Mouse (Mus musculus) MEL (cell line): ENCODE measurements around the gene Tmem184c. TPM values are rescaled to one million over a fixed set of nuclear protein-coding genes. Genes with fewer than 3 reads are reported as not detected.

Experiments
- DNase-seq: peaks from one replicate; pipeline ENCODE4 v3.0.0; 2011; ENCODE audit warnings: low read depth, low spot score
- H3K27ac ChIP-seq: 2 replicates; pipeline ENCODE4 v1.5.1; 2012; ENCODE audit warnings: low read depth, mild to moderate bottlenecking, control low read depth, low read length, moderate library complexity; ENCODE audit not compliant: control insufficient read depth
- H3K27me3 ChIP-seq, 2 experiments: fragments of 150-350 bp in 1 of 2; sonication (generic) in 1 of 2; 2 replicates each; pipeline ENCODE4 v1.6.1; 2012; ENCODE audit warnings: low read length in 2 of 2, mild to moderate bottlenecking in 2 of 2, improper control_type of control experiment in 1 of 2, moderate library complexity in 1 of 2; ENCODE audit not compliant: insufficient read depth in 2 of 2, control insufficient read depth in 1 of 2
- H3K36me3 ChIP-seq, 2 experiments: 2 replicates each; pipeline ENCODE4 v1.6.1; 2012 to 2014; ENCODE audit warnings: low read length in 2 of 2, improper control_type of control experiment in 1 of 2, inconsistent platforms in 1 of 2, mild to moderate bottlenecking in 1 of 2; ENCODE audit not compliant: insufficient read depth in 2 of 2, control insufficient read depth in 1 of 2
- H3K4me1 ChIP-seq, 2 experiments: fragments of 150-350 bp in 1 of 2; sonication (generic) in 1 of 2; 2 replicates each; pipeline ENCODE4 v1.6.1; 2012; ENCODE audit warnings: low read length in 2 of 2, improper control_type of control experiment in 1 of 2, mild to moderate bottlenecking in 1 of 2; ENCODE audit not compliant: insufficient read depth in 2 of 2, control insufficient read depth in 1 of 2
- H3K4me3 ChIP-seq, 2 experiments: fragments of 150-350 bp in 1 of 2; sonication (generic) in 1 of 2; 2 replicates each; pipeline ENCODE4 v1.5.1; 2012; ENCODE audit warnings: low read depth in 2 of 2, low read length in 2 of 2, mild to moderate bottlenecking in 2 of 2, moderate library complexity in 2 of 2, control low read depth in 1 of 2, improper control_type of control experiment in 1 of 2; ENCODE audit not compliant: control insufficient read depth in 1 of 2, insufficient read depth in 1 of 2
- H3K79me2 ChIP-seq: 2 replicates; pipeline ENCODE4 v1.6.1; 2012; ENCODE audit warnings: mild to moderate bottlenecking, low read length, moderate library complexity; ENCODE audit not compliant: control insufficient read depth, poor library complexity, insufficient read depth
- H3K9ac ChIP-seq: 2 replicates; pipeline ENCODE4 v1.6.1; 2012; ENCODE audit warnings: low read depth, mild to moderate bottlenecking, control low read depth, low read length, moderate library complexity; ENCODE audit not compliant: control insufficient read depth, poor library complexity, severe bottlenecking
- H3K9me3 ChIP-seq: fragments of 150-350 bp; sonication (generic); replicated peaks from 2 replicates; pipeline ENCODE4 v1.6.1; 2012; ENCODE audit warnings: mild to moderate bottlenecking, low read length, improper control_type of control experiment, moderate library complexity; ENCODE audit not compliant: insufficient read depth
- BHLHE40 ChIP-seq: IDR thresholded peaks from 2 replicates; pipeline ENCODE4 v1.6.1; 2012; ENCODE audit warnings: low read depth, mild to moderate bottlenecking, inconsistent platforms, low read length, improper control_type of control experiment, borderline replicate concordance
- CHD1 ChIP-seq: IDR thresholded peaks from 2 replicates; pipeline ENCODE4 v1.6.1; 2012; ENCODE audit warnings: low read depth, mild to moderate bottlenecking, inconsistent platforms, low read length, improper control_type of control experiment
- ELF1 ChIP-seq: IDR thresholded peaks from 2 replicates; pipeline ENCODE4 v1.6.1; 2014; ENCODE audit warnings: low read depth, mild to moderate bottlenecking, inconsistent platforms, low read length, improper control_type of control experiment, moderate library complexity
- EP300 ChIP-seq, 2 experiments: IDR thresholded peaks; 2 replicates each; pipeline ENCODE4 v1.6.1; 2011; ENCODE audit warnings: improper control_type of control experiment in 2 of 2, low read length in 2 of 2, low read depth in 1 of 2, mild to moderate bottlenecking in 1 of 2
- GABPA ChIP-seq: IDR thresholded peaks from 2 replicates; pipeline ENCODE4 v1.6.1; 2012; ENCODE audit warnings: low read depth, mild to moderate bottlenecking, inconsistent platforms, low read length, improper control_type of control experiment, moderate library complexity
- GATA1 ChIP-seq: IDR thresholded peaks from 2 replicates; pipeline ENCODE4 v1.6.1; 2011; ENCODE audit warnings: low read depth, low read length, improper control_type of control experiment
- HCFC1 ChIP-seq: IDR thresholded peaks from 2 replicates; pipeline ENCODE4 v1.6.1; 2012; ENCODE audit warnings: low read depth, mild to moderate bottlenecking, inconsistent platforms, low read length, improper control_type of control experiment, moderate library complexity
- MAX ChIP-seq: IDR thresholded peaks from 2 replicates; pipeline ENCODE4 v1.6.1; 2011; ENCODE audit warnings: low read length, improper control_type of control experiment
- MAZ ChIP-seq: IDR thresholded peaks from 2 replicates; pipeline ENCODE4 v1.6.1; 2012; ENCODE audit warnings: low read depth, mild to moderate bottlenecking, inconsistent platforms, low read length, improper control_type of control experiment
- MXI1 ChIP-seq: IDR thresholded peaks from 2 replicates; pipeline ENCODE4 v1.6.1; 2011; ENCODE audit warnings: mild to moderate bottlenecking, low read depth, low read length, improper control_type of control experiment
- MYC ChIP-seq: IDR thresholded peaks from 2 replicates; pipeline ENCODE4 v1.6.1; 2011; ENCODE audit warnings: low read depth, mild to moderate bottlenecking, low read length, improper control_type of control experiment, moderate library complexity
- NELFE ChIP-seq: IDR thresholded peaks from 2 replicates; pipeline ENCODE4 v1.6.1; 2011; ENCODE audit warnings: low read depth, low read length, improper control_type of control experiment
- POLR2A ChIP-seq, 2 experiments: IDR thresholded peaks; 2 replicates each; pipeline ENCODE4 v1.6.1; 2011 to 2012; ENCODE audit warnings: low read length in 2 of 2, mild to moderate bottlenecking in 2 of 2, control low read depth in 1 of 2, improper control_type of control experiment in 1 of 2, low read depth in 1 of 2, moderate library complexity in 1 of 2; ENCODE audit not compliant: control insufficient read depth in 1 of 2, insufficient read depth in 1 of 2, poor library complexity in 1 of 2
- POLR2AphosphoS5 ChIP-seq: IDR thresholded peaks from 2 replicates; pipeline ENCODE4 v1.6.1; 2012; ENCODE audit warnings: low read depth, borderline replicate concordance, mild to moderate bottlenecking, inconsistent platforms, low read length, moderate library complexity, mixed read lengths
- RAD21 ChIP-seq: IDR thresholded peaks from 2 replicates; pipeline ENCODE4 v1.6.1; 2011; ENCODE audit warnings: mild to moderate bottlenecking, low read depth, low read length, improper control_type of control experiment
- RCOR1 ChIP-seq: IDR thresholded peaks from 2 replicates; pipeline ENCODE4 v1.6.1; 2012; ENCODE audit warnings: low read depth, mild to moderate bottlenecking, inconsistent platforms, low read length, improper control_type of control experiment
- SMC3 ChIP-seq: IDR thresholded peaks from 2 replicates; pipeline ENCODE4 v1.6.1; 2011; ENCODE audit warnings: low read depth, low read length, improper control_type of control experiment
- TBP ChIP-seq: IDR thresholded peaks from 2 replicates; pipeline ENCODE4 v1.8.0; 2011; ENCODE audit warnings: low read depth, low read length, improper control_type of control experiment
- TCF12 ChIP-seq: IDR thresholded peaks from 2 replicates; pipeline ENCODE4 v1.6.1; 2014; ENCODE audit warnings: low read depth, mild to moderate bottlenecking, inconsistent platforms, low read length, improper control_type of control experiment, moderate library complexity
- USF1 ChIP-seq: IDR thresholded peaks from 2 replicates; pipeline ENCODE4 v1.6.1; 2014; ENCODE audit warnings: low read depth, mild to moderate bottlenecking, inconsistent platforms, low read length, improper control_type of control experiment, moderate library complexity
- ZMIZ1 ChIP-seq: IDR thresholded peaks from 2 replicates; pipeline ENCODE4 v1.6.1; 2012; ENCODE audit warnings: low read depth, mild to moderate bottlenecking, inconsistent platforms, low read length, improper control_type of control experiment, moderate library complexity
- polyA plus RNA-seq, 2 experiments: library from polyadenylated mRNA; stranded (reverse) in 1 of 2; unstranded in 1 of 2; fragments of >175 nt in 1 of 2; fragments of >200 nt in 1 of 2; gene quantifications; 2 replicates each; pipeline versions ENCODE4 v1.2.1 to v1.2.4; 2012; ENCODE audit warnings: low replicate concordance in 2 of 2, low read depth in 1 of 2; ENCODE audit not compliant: insufficient read length in 2 of 2, insufficient read depth in 1 of 2, missing spikeins in 1 of 2
- total RNA-seq: library from RNA; depleted of rRNA; stranded (reverse); fragments of 300-350 nt; gene quantifications from 2 replicates; pipeline ENCODE4 v1.2.3, GENCODE M21; 2012; rRNA removed

Gene Tmem184c
- total RNA-seq: 8.9 and 11.3 TPM in 2 replicates
- polyA plus RNA-seq: 1 to 10 TPM in 1 of 2 experiments, not detected in 1; 8.5 TPM

GRCm38 (mm10) chr8:77610374-77610969, at the start of gene Tmem184c:
TSS of gene Tmem184c (minus strand) at chr8:77610698.
- Histone ChIP-seq H3K79me2 (no peaks in the 10 kb centered on the region; the same call in none of the 2 replicates), H3K27me3 (no peaks in the 10 kb centered on the region), H3K27ac (peak within 1 kb of the TSS; percentile 46; the same call in 1 of the 2 replicates), H3K9ac (peak within 1 kb of the TSS; percentile 58), H3K4me1 (peaks cover 0 to 10% of the 10 kb centered on the region in 2 experiments; a peak in 2 of 4 replicates), H3K36me3 (peaks cover 0 to 8% of the 10 kb centered on the region in 2 experiments; a peak in 2 of 4 replicates), H3K4me3 (peak within 1 kb of the TSS; percentile 58 to 88), H3K9me3 (no peaks in the 10 kb centered on the region)
- DNase-seq: peak; percentile 95
- TF ChIP-seq BHLHE40: no peak
- peak; percentile 76 for TF ChIP-seq HCFC1
- 0 out of 2 replicates have a peak, but pooled peaks have one; percentile 19 for TF ChIP-seq USF1
- TF ChIP-seq ZMIZ1: 0 out of 2 replicates have a peak, but pooled peaks have one; percentile 35
- TF ChIP-seq SMC3: no peak
- TF ChIP-seq ELF1: peak; percentile 73
- TF ChIP-seq TCF12: 0 out of 2 replicates have a peak, but pooled peaks have one; percentile 12
- TF ChIP-seq CHD1: no peak
- TF ChIP-seq POLR2A (IDR thresholded peaks at IDR 0.05; ENCODE audit: control insufficient read depth in 1 of 2, insufficient read depth in 1 of 2, low read depth in 1 of 2, low read length in 2 of 2, poor library complexity in 1 of 2): peak in 1 of 2 experiments; percentile 73; a peak in 2 of 4 replicates
- TF ChIP-seq NELFE: peak; percentile 42

- DNase-seq: no peak
Observed at GRCm38 (mm10) chr8:77659534-77660080, 49.1 kb upstream of the Tmem184c start.

More at GRCm38 (mm10) chr8:77659534-77660080, 49.1 kb upstream of the Tmem184c start:
- Histone ChIP-seq H3K9me3 (no peaks in the 10 kb centered on the region), H3K4me3 (no peak overlapping the region), H3K4me1 (no peaks in the 10 kb centered on the region), H3K9ac (no peak overlapping the region), H3K36me3 (no peaks in the 10 kb centered on the region), H3K27ac (no peak overlapping the region)
- no peak for TF ChIP-seq MYC
- TF ChIP-seq MXI1: no peak
- no peak for TF ChIP-seq ZMIZ1
- TF ChIP-seq NELFE: no peak
- no peak for TF ChIP-seq MAZ
- no peak for TF ChIP-seq ELF1
- no peak for TF ChIP-seq POLR2AphosphoS5
- TF ChIP-seq USF1: no peak
- no peak for TF ChIP-seq CHD1
- no peak for TF ChIP-seq GABPA
- TF ChIP-seq TCF12: no peak
- no peak for TF ChIP-seq EP300 (IDR thresholded peaks at IDR 0.05; ENCODE audit: low read depth in 1 of 2, low read length in 2 of 2)
- TF ChIP-seq RAD21: no peak
- no peak for TF ChIP-seq POLR2A (IDR thresholded peaks at IDR 0.05; ENCODE audit: control insufficient read depth in 1 of 2, insufficient read depth in 1 of 2, low read depth in 1 of 2, low read length in 2 of 2, poor library complexity in 1 of 2)
- no peak for TF ChIP-seq TBP
- no peak for TF ChIP-seq GATA1
- TF ChIP-seq MAX: no peak
- no peak for TF ChIP-seq RCOR1
- TF ChIP-seq, all 39 proteins: peak for 0
- Histone ChIP-seq H3K79me2 (no peaks in the 10 kb centered on the region), H3K27me3 (no peaks in the 10 kb centered on the region)
